Mouse (Mus musculus) midbrain, embryonic 13.5 days (tissue): ENCODE measurements around the gene Srsf3. TPM values are rescaled to one million over a fixed set of nuclear protein-coding genes. Genes with fewer than 3 reads are reported as not detected.
"Not testable (repeated sequence)": the region's sequence is repeated elsewhere in the genome, so short reads cannot be mapped to it uniquely, and the experiment has no call there.

Experiments
- ATAC-seq: fragments of 200-750 bp; cut with Nextera tagmentation; 2 replicates; pipeline ENCODE4 v1.8.0; 2017; ENCODE audit warnings: mild to moderate bottlenecking, moderate TSS enrichment, moderate library complexity
- H3K27ac ChIP-seq: fragments of 300-500 bp; sonication (generic); 2 replicates; pipeline ENCODE4 v1.5.1; 2015; ENCODE audit warnings: inconsistent platforms, mild to moderate bottlenecking, moderate library complexity
- H3K27me3 ChIP-seq: fragments of 300-500 bp; sonication (generic); 2 replicates; pipeline ENCODE4 v1.6.1; 2015; ENCODE audit warnings: mild to moderate bottlenecking, inconsistent platforms
- H3K36me3 ChIP-seq: fragments of 300-500 bp; sonication (generic); 2 replicates; pipeline ENCODE4 v1.6.1; 2015; ENCODE audit warnings: mild to moderate bottlenecking, inconsistent platforms
- H3K4me1 ChIP-seq: fragments of 300-500 bp; sonication (generic); replicated peaks from 2 replicates; pipeline ENCODE4 v1.6.1; 2015; ENCODE audit warnings: inconsistent platforms
- H3K4me2 ChIP-seq: fragments of 300-500 bp; sonication (generic); replicated peaks from 2 replicates; pipeline ENCODE4 v1.6.1; 2015; ENCODE audit warnings: moderate library complexity, mild to moderate bottlenecking, inconsistent platforms
- H3K4me3 ChIP-seq: fragments of 300-500 bp; sonication (generic); replicated peaks from 2 replicates; pipeline ENCODE4 v1.5.1; 2015; ENCODE audit warnings: mild to moderate bottlenecking, inconsistent platforms
- H3K9ac ChIP-seq: fragments of 300-500 bp; sonication (generic); replicated peaks from 2 replicates; pipeline ENCODE4 v1.6.1; 2015; ENCODE audit warnings: mild to moderate bottlenecking, inconsistent platforms
- H3K9me3 ChIP-seq: fragments of 300-500 bp; sonication (generic); 2 replicates; pipeline ENCODE4 v1.6.1; 2016; ENCODE audit warnings: mild to moderate bottlenecking, inconsistent platforms
- WGBS: fragments of 180-500 bp; shearing (Covaris S2); methylation state at CpG from one replicate; pipeline ENCODE4 v1.1.7; 2015; 5-methylcytosine and 5-hydroxymethylcytosine counted together
- polyA plus RNA-seq: library from polyadenylated mRNA; unstranded; fragments of >200 nt; fragmentation: Nextera tagmentation; extraction: Ambion mirVana; gene quantifications from 2 replicates; pipeline ENCODE4 v1.2.1, GENCODE M21; 2015

The Srsf3 gene
- polyA plus RNA-seq = 590 and 618 TPM in 2 replicates

- H3K9ac ChIP-seq = peak within 1 kb of the TSS; percentile 94
- peak within 1 kb of the TSS; percentile 97 for H3K4me2 ChIP-seq
- peaks cover 12% of the 10 kb centered on the region for H3K36me3 ChIP-seq
- peaks cover 34% of the 10 kb centered on the region for H3K4me1 ChIP-seq
- H3K27ac ChIP-seq = peak within 1 kb of the TSS; percentile 98
- under 1% methylated on average over 77 of the region's 77 CpGs for WGBS
- H3K4me3 ChIP-seq = peak within 1 kb of the TSS; percentile 96
- peak; percentile 97 for ATAC-seq
- H3K27me3 ChIP-seq = no peaks in the 10 kb centered on the region
- no peaks in the 10 kb centered on the region for H3K9me3 ChIP-seq
Measured at GRCm38 (mm10) chr17:29032274-29033069, at the start of gene Srsf3. TSS of gene Srsf3 (plus strand) at chr17:29032628.

GRCm38 (mm10) chr17:28984724-28985420 is 47.6 kb upstream of the Srsf3 start:
- Histone ChIP-seq H3K27ac (no peak overlapping the region), H3K36me3 (peaks cover 90% of the 10 kb centered on the region), H3K4me1 (no peaks in the 10 kb centered on the region), H3K9ac (no peak overlapping the region), H3K27me3 (no peaks in the 10 kb centered on the region), H3K4me3 (no peak overlapping the region), H3K9me3 (no peaks in the 10 kb centered on the region), H3K4me2 (no peak overlapping the region)
- no peak for ATAC-seq
- whole genome bisulfite sequencing = 84% methylated on average over 1 of the region's 1 CpGs

DNA sequence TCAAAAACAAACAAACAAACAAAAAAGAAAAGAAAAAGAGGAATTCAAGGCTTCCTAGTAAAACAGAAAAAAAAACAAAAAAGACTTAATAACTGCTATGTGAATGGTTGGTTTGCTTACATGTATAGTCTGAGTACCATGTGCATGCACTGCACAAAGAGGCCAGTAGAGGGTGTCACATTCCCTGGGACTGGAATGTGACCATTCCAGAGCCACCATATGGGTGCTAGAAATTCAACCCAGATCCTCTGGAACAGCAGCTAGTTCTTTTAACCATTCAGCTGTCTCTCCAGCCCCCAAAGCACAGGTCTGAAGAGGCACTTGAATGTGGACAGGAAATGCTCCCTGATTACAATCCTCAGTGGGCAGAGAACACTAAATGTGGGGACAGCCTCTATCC is 45.6 kb upstream of the Srsf3 start:
- H3K4me2 ChIP-seq = no peak overlapping the region
- H3K27ac ChIP-seq = no peak overlapping the region
- ATAC-seq = no peak
- no peaks in the 10 kb centered on the region for H3K4me1 ChIP-seq
- no peak overlapping the region for H3K4me3 ChIP-seq
- no peaks in the 10 kb centered on the region for H3K27me3 ChIP-seq
- H3K9ac ChIP-seq = no peak overlapping the region
- no peaks in the 10 kb centered on the region for H3K9me3 ChIP-seq
- H3K36me3 ChIP-seq = peaks cover 95% of the 10 kb centered on the region

DNA sequence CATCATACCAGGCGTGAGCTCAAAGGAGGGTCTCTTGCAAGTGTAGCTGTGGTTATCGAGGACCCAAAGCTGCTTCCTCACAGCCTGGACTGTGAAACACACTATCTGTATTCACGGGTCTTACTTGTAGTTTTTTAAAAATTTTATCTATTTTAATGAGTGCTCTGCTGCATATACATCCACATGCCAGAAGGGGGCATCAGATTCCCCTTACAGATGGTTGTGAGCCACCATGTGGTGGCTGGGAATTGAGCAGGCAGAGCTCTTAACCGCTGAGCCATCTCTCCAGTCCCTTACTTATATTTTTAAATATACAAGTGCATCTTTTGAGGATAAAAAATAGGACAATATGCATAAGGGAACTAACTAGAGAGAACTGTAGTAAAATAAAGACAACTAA is 44.7 kb upstream of the Srsf3 start:
- ATAC-seq = no peak
- Histone ChIP-seq H3K4me2 (no peak overlapping the region), H3K4me3 (no peak overlapping the region), H3K4me1 (no peaks in the 10 kb centered on the region), H3K9ac (no peak overlapping the region), H3K9me3 (no peaks in the 10 kb centered on the region), H3K36me3 (peaks cover 90% of the 10 kb centered on the region), H3K27ac (no peak overlapping the region), H3K27me3 (no peaks in the 10 kb centered on the region)
- WGBS = 70% methylated on average over 4 of the region's 4 CpGs

DNA sequence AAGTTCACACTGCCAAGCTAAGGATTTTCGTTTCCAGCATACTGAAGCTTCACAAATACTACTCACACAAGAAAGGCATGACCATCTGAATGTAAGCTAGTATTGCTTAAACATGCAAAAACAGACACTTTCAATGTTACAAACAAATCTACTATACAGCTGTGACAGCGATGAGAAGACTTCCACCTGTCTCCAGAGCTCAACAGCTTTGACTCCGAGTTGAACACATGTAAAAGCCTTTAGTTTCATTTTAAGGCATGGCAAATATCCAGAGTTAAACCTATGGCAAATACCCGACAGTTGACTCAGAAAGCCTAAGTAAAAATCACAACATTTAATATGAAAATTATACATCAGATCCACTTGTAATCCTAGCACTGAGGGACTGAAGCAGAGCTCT is 44.1 kb upstream of the Srsf3 start:
- no peak for ATAC-seq
- Histone ChIP-seq H3K27me3 (no peaks in the 10 kb centered on the region), H3K27ac (no peak overlapping the region), H3K4me2 (no peak overlapping the region), H3K4me1 (no peaks in the 10 kb centered on the region), H3K4me3 (no peak overlapping the region), H3K36me3 (peaks cover 84% of the 10 kb centered on the region), H3K9me3 (no peaks in the 10 kb centered on the region), H3K9ac (no peak overlapping the region)
- 90% methylated on average over 4 of the region's 4 CpGs for WGBS

DNA sequence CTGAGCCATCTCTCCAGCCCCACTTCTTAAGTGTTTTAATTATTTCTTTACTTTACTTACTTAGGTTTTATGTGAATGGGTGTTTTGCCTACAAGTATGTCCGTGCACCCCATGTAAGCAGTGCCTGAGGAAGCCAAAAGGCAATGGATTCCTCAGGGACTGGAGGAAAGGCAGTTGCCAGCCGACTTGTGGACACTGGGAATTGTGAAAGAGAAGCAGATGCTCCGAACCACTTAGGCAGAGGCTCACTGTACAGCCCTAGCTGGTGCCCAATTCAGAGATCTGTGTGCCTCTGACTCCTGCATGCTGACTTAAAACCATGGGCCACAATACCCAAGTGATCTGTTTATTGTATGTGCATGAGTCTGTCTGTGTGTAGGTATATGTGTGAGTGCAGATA is 43.4 kb upstream of the Srsf3 start:
- WGBS = 86% methylated on average over 3 of the region's 3 CpGs
- no peak overlapping the region for H3K4me2 ChIP-seq
- ATAC-seq = no peak

DNA sequence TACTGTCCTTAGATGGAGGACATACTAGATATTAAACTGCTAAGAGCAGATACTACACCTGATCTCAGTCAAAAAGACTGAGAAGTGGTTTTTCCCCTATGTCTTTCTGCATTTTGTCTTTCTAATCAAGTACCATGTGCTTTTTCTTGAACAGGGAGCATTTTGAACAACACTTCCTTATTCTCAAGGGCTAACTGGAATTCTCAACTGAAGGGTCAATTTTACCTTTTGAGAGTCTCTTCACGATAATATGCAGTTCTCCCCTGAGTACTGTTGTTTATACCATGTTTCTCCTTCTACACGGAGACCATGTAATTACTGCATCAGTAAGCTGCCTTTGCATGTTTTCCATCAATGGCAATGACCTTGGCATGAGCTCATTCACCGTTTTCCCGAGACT is 42.4 kb upstream of the Srsf3 start:
- no peak for ATAC-seq
- H3K9ac ChIP-seq = no peak overlapping the region
- no peaks in the 10 kb centered on the region for H3K27me3 ChIP-seq
- H3K4me1 ChIP-seq = no peaks in the 10 kb centered on the region
- peaks cover 80% of the 10 kb centered on the region for H3K36me3 ChIP-seq
- WGBS = 77% methylated on average over 4 of the region's 4 CpGs
- H3K27ac ChIP-seq = no peak overlapping the region
- H3K4me3 ChIP-seq = no peak overlapping the region
- H3K9me3 ChIP-seq = no peaks in the 10 kb centered on the region
- no peak overlapping the region for H3K4me2 ChIP-seq

More for the DNA sequence above, 43.4 kb upstream of the Srsf3 start:
- H3K9me3 ChIP-seq = no peaks in the 10 kb centered on the region
- H3K4me3 ChIP-seq = no peak overlapping the region
- H3K36me3 ChIP-seq = peaks cover 80% of the 10 kb centered on the region
- H3K27ac ChIP-seq = no peak overlapping the region
- no peaks in the 10 kb centered on the region for H3K4me1 ChIP-seq
- no peak overlapping the region for H3K9ac ChIP-seq
- H3K27me3 ChIP-seq = no peaks in the 10 kb centered on the region

GRCm38 (mm10) chr17:28991286-28991685 is 41.1 kb upstream of the Srsf3 start:
- Histone ChIP-seq H3K27ac (no peak overlapping the region), H3K9ac (no peak overlapping the region), H3K4me3 (no peak overlapping the region), H3K27me3 (no peaks in the 10 kb centered on the region), H3K4me2 (no peak overlapping the region), H3K4me1 (no peaks in the 10 kb centered on the region), H3K36me3 (peaks cover 74% of the 10 kb centered on the region), H3K9me3 (no peaks in the 10 kb centered on the region)
- 90% methylated on average over 9 of the region's 9 CpGs for WGBS
- ATAC-seq = no peak

DNA sequence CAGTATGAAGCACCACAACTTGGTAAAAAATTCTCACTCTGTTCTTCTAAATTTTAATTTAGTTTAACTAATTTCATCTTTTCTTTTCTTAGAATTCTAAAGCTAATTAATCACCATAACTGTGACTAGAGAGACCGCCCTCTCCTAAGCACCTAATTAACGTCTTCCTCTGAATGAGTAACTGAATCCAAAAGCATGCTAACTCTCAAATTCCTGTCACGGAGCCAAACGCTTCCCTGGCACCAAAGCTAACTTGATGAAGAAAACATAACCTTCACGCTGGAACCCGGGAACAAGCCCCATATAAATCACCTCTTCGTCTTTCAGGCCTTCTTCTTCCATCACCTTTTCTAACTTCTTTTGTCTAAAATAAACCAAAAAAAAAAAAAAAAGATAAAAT is 40.3 kb upstream of the Srsf3 start:
- Histone ChIP-seq H3K4me3 (no peak overlapping the region), H3K36me3 (peaks cover 74% of the 10 kb centered on the region), H3K9ac (no peak overlapping the region), H3K27ac (no peak overlapping the region), H3K9me3 (no peaks in the 10 kb centered on the region), H3K4me1 (no peaks in the 10 kb centered on the region), H3K4me2 (no peak overlapping the region), H3K27me3 (no peaks in the 10 kb centered on the region)
- no peak for ATAC-seq
- WGBS = 85% methylated on average over 7 of the region's 7 CpGs

- H3K4me3 ChIP-seq, ATAC-seq, H3K4me1 ChIP-seq, H3K9me3 ChIP-seq, H3K4me2 ChIP-seq, H3K27me3 ChIP-seq, H3K27ac ChIP-seq, H3K9ac ChIP-seq: not testable (repeated sequence)
- peaks cover 73% of the 10 kb centered on the region for H3K36me3 ChIP-seq
- WGBS = 92% methylated on average over 1 of the region's 1 CpGs
Measured at GRCm38 (mm10) chr17:28993004-28993403, 39.4 kb upstream of the Srsf3 start.

- peaks cover 74% of the 10 kb centered on the region for H3K36me3 ChIP-seq
- no peaks in the 10 kb centered on the region for H3K4me1 ChIP-seq
Measured at GRCm38 (mm10) chr17:28994615-28995014, 37.8 kb upstream of the Srsf3 start.

GRCm38 (mm10) chr17:29000465-29000864 is 32.0 kb upstream of the Srsf3 start:
- Histone ChIP-seq H3K27me3 (no peaks in the 10 kb centered on the region), H3K9me3 (no peaks in the 10 kb centered on the region), H3K27ac (no peak overlapping the region), H3K9ac (no peak overlapping the region), H3K4me3 (no peak overlapping the region), H3K36me3 (peaks cover 49% of the 10 kb centered on the region), H3K4me1 (peaks cover 10% of the 10 kb centered on the region), H3K4me2 (no peak overlapping the region)
- WGBS = 97% methylated on average over 6 of the region's 6 CpGs
- ATAC-seq = no peak

More at GRCm38 (mm10) chr17:28994615-28995014, 37.8 kb upstream of the Srsf3 start:
- WGBS = 93% methylated on average over 4 of the region's 4 CpGs
- H3K9me3 ChIP-seq = no peaks in the 10 kb centered on the region
- H3K4me3 ChIP-seq = no peak overlapping the region
- H3K27ac ChIP-seq = no peak overlapping the region
- ATAC-seq = no peak
- H3K27me3 ChIP-seq = no peaks in the 10 kb centered on the region
- H3K4me2 ChIP-seq = no peak overlapping the region
- H3K9ac ChIP-seq = no peak overlapping the region
